Mouse (Mus musculus) bone marrow, adult 2 months (tissue): ENCODE results near the gene Actg2.

Experiments used
- CTCF ChIP-seq: fragments of 200-500 bp; IDR thresholded peaks from 2 replicates; pipeline ENCODE4 v1.5.1; 2011; ENCODE audit warnings: low read length, control low read depth; ENCODE audit not compliant: control insufficient read depth, insufficient read depth
- POLR2A ChIP-seq: fragments of 200-500 bp; IDR thresholded peaks from 2 replicates; pipeline ENCODE4 v1.6.1; 2011; ENCODE audit warnings: low read depth, mild to moderate bottlenecking, control low read depth, low read length, borderline replicate concordance; ENCODE audit not compliant: control insufficient read depth

DNA sequence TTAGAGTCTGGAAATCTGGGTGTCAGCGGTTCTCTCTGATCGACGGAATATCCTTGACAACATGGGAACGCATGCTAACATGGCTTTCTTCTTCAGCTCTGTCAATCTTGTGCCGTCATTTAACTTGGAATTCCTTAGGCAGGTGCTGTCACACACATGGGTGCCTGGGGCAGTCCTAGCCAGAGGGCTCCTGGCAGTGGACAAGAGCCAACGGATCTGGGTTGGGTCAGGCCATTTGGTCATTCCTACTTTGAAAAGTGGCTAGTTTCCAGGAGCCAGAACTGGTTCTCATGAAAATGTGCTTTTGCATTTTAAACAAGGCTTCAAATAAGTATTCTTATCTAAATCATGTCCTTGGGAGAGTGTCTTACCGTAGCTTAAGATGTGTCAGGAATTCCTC lies 64.3 kb downstream of the Actg2 start:
- TF ChIP-seq POLR2A (no peak), CTCF (no peak)
